Mouse (Mus musculus): Measurements from ENCODE around the gene Lrrc25. TPM values are rescaled to one million over a fixed set of nuclear protein-coding genes. Genes with fewer than 3 reads are reported as not detected.

Gene Lrrc25
- total RNA-seq, 2 experiments from 2014 or later = 0.23 to 0.64 TPM

DNA sequence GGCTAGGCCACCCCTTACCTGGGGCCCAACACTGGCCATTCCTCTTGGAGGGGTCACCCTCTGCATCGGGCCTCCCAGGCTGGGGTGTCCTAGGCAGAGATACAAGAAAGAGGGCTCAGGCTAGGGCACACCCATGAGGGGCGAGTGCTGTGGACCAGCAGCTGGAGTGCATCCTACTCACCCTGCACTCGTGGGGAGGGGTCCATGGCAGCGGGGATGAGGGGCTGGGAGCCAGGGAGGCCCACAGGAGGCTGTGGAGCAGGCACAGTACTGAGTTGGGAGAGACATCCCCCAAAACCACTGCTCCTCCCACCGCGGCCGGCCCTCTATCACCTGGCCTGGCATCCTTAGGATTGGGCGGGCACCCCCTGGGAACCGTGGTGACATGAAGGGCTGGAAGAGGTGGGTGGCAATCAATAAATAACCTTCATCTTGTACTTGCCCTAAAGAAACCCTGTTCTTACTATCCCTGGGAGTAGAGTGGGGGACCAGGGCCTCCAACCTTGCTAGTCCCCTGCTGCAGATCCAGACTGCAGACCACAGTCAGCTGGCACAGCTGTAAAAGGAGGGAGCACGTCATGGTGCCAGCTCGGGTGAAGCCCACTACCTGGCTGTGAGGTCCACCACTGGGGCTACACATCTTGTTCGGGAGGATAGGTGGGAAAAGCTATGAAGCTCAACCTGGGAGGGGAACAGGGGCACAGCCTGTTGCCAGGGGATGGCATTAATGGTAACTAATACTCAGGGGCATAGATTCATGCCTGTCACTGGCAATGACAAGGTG is 16.3 kb upstream of the Lrrc25 start:
- DNase-seq (ENCODE audit: low spot score) = no peak

- no peak for DNase-seq (ENCODE audit: low spot score)
Measured at GRCm38 (mm10) chr8:70600473-70601270, 15.3 kb upstream of the Lrrc25 start.

DNA sequence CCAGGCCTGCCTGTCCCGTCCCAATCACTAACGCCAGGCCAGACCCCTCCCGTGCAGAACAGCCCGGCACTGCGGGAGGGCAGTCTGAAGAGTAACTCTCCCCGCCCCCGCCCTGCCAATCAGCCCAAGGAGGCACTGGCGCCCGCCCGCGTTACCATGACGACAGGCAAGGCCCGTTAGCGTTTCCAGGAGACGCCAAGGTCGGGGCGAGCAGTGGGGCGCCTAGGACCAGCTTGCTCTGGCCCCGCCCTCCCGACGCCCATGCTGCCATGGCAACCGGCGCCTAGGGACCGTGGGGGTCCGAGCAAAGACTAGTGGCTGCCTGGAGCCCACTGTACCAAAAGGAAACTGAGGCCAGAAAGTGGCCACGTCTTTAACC is 14.7 kb upstream of the Lrrc25 start:
- DNase-seq (ENCODE audit: low spot score) = peak; percentile 49

DNA sequence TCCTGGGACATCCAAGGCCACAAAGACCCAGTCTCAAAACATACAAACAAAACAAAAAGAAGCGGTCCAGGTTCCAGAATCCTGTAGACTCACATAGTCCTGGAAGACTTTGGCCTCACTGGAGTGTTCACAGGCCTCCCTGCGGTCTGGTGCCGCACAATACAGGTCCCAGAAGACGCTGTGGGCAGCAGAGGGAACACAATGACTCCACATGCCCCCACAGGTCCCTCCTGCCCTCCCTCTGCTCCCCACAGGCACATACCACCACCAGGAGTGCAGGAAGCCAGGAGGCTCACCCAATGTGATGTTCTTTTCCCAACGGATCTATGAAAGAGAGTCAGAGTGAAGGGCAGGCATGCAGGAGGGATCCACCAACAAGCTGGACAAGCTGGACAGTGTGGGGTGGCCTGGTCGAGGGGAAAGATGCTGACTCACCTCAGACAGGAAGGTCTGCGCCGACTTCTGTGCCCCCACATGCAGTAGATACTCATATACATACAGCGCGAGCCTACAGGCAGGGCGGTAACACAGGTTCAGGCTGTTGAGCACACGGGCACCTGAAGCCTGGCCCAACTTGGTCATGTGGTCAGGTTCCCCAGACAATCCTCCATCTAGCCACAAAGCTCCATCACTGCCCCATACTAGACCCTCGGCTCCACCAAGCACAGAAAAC is 13.7 kb upstream of the Lrrc25 start:
- DNase-seq (ENCODE audit: low spot score) = no peak

DNA sequence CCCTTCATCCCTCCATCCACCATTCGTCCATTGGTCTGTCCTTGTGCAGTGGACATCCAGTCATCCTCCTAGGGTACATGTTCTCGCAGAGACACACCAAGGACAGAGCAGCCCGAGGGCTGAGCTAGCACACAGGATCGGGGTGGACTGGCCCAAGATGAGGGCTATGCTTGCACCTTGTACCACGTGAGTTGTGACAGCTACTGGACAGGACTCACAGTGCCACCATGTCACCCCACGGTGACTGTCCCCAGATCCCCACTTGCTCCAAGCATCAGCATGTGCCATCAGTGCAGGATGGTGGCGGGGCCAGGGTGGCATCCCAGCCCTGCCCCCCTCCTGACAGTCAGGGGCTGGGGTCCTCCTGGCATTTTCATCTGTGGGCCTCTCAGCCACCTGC is 11.4 kb upstream of the Lrrc25 start:
- no peak for DNase-seq (ENCODE audit: low spot score)

DNA sequence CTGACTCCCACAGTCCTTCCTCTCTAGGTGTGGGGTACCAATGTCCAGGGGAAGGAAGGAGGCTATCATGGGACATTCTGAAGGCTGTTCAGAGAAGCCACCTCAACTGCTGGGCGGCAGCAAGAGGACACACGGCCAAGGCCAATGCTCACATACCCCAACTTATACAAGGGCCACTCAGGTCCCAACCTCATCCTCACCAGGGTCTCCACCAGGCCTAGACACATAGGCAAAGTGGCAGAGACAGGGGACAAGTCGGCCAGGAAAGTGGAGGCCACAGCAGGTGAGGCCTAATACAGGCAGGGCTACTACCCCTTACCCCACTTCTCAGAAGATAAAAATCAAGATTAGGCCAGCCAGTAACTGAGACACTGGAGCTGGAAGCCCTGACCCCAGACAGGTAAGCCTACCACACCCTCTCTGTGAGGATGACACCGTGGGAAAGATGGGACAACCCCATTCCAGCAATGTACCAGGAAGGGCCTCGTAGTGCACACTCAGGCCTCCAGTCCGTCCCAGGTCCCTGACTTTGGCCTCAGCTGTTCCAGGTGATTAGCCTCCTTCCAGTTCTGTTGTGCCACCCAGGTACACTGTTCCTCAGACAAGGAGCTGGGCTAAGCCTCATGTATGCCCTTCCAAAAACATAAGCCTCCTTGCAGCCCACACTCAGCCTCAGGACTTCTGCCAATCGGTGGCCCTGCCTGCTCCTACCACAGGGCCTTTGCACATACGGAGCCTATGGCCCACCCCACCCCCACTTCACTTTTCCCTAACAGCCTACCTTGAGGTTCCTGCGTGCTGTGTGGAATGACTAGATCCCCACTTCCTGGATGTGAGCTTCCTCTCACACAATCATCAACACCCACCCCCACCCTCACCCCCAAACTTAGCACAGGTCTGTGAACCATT is 9.8 kb upstream of the Lrrc25 start:
- DNase-seq (ENCODE audit: low spot score) = no peak

DNA sequence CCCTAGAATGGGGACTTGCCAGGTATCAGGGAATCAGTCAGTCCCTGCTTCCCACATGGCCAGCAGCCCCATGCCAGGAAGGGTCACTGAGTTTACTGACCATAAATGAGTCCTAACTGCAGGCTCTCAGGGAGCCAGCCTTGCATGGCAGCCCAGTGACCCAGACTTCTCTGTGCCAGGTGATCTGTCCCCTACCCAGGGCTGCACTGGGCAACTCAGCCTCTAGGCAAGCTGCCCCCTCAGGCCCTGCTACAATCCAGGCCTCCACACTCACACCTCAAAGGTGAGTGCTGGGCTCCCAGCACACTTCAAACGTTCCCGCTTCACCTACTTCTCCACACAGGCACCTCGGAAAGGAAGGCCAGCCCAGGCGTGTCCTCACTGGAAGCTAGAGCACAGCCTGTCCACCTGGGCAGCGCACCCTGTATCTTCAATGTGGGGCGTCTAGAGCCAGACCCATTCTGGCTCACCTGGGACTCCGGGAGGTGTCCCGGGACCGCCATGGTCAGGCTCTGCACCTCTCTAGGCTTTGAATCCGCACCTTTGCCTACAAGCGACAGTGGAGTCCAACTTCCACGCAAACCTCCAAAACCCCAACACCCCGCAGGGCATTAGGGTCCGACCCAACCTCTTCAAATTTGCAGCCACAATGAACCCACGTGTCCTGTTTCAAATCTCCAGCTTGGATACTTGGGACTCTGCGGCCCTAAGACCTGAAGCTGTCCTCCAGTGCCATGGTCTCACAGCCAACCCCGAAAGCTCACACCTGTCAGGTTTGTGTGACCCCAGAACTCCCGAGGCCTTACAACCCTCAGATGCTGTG is 9.0 kb upstream of the Lrrc25 start:
- DNase-seq (ENCODE audit: low spot score) = no peak

DNA sequence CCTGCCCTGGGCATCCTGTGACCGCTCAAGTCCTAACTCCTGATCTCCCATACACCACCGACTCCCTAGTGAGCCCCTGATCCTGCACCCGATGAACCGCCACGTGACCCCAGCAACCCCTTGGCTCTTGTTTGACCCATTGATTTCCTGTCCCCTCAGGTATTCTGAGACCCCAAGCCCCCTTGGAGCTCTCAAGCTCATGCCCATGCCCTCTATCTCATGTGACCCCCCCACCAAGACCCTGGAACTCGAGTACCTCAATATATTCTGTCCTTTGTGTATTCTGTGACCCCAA is 8.4 kb upstream of the Lrrc25 start:
- no peak for DNase-seq (ENCODE audit: low spot score)

GRCm38 (mm10) chr8:70607898-70608748 is 7.8 kb upstream of the Lrrc25 start:
- no peak for DNase-seq (ENCODE audit: low spot score)

GRCm38 (mm10) chr8:70608749-70609367 is 7.1 kb upstream of the Lrrc25 start, which contains the start of gene Ssbp4:
Gene Ssbp4, minus strand, starts transcription at chr8:70608872.
- no peak for DNase-seq (ENCODE audit: low spot score)

DNA sequence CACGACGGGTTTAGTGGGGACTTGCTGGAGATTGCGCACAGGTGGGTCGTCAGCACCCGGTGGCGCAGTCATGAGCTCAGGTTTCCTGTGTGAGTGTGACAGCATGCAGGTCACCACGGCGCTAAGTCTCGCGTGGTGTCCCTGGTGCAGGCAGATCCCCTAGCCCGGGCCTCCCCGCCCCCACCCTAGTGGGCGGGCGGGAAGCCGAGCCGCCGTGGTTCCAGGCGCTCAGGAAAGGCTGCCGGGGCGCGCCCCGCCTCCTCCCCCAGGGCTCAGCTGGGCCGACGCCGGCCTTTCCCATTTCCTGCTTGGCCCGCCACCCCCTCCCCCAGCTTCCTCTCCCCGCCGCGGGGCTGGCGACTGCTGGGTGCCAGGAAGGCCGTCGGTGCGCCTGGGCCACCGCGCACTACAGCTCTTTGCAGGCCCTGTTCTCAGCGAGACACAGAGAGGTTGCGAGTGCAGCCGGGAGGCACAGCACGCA is 6.5 kb upstream of the Lrrc25 start:
- DNase-seq (ENCODE audit: low spot score) = peak; percentile 78

DNA sequence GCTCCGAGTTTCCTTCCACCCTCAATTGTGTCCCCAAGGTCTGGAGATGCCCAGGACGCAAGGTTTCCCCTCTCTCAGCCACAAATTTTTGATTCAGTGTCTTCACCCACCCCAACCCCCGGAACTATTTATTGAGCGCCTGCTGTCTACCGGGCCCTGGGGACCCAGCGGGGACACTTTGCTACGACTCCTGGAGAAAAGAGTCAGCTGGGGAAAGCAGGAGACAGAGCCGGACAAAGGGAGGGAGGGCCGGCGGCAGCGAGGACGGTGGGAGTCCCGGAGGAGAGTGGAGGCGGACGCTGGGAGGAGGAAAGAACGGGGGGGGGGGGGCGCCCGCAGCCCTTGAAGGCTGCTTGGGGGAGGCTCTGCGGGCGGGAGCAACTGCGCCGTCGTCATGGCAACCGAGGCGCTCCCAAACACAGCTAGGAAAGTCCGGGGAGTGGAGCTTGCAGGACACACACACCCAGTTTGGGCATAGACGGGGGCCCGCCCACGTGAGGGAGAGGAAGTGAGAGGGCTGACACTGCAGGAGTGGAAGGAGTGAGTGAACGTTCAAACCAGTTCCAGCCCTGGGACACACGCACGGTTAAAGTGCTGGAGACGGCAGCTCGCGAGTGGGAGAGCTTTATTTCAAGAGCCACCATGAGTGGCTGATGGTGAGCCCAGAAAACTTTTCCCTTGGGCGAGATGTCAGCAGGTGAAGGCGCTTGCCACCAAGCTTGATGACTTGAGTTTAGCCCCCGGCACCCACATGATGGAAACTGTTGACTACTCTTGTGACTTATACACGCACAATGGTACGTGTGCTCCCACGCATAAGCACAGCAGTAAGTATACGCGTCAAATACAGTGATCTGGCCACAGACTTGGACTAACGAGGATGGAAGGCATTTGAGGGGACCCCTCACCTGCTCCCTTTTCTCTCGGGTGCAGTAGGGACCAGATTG is 5.8 kb upstream of the Lrrc25 start:
- DNase-seq (ENCODE audit: low spot score) = peak; percentile 90

GRCm38 (mm10) chr8:70610796-70611771 is 4.9 kb upstream of the Lrrc25 start:
- DNase-seq (ENCODE audit: low spot score) = peak; percentile 86

- DNase-seq (ENCODE audit: low spot score) = peak; percentile 90
Measured at GRCm38 (mm10) chr8:70611849-70612248, 4.1 kb upstream of the Lrrc25 start.

DNA sequence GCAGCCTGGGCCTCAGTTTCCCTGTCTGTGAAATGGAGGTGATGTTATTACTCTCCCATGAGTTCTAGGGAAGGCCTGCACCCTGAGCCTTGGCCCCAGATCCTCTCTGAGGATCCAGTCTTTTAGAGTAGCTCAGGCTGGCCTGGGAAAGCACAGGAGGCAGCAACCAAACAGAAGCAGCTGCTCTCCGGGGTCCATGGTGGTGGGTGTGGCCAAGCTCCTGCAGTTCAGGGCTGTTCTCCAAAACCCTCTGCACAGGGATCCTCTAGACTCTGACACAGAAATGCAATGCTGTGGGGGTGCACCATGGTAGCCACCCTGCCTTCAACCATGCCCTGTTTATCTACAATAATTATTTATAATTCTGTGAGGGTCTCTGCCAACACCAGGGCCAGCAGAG is 2.2 kb upstream of the Lrrc25 start:
- no peak for DNase-seq (ENCODE audit: low spot score)

- no peak for DNase-seq (ENCODE audit: low spot score)
Measured at GRCm38 (mm10) chr8:70614469-70614868, 1.5 kb upstream of the Lrrc25 start.

- no peak for DNase-seq (ENCODE audit: low spot score)
Measured at GRCm38 (mm10) chr8:70615281-70615680, 674 bp upstream of the Lrrc25 start.

Measured in gastrocnemius, adult 18-20 months (tissue).